Mouse (Mus musculus) left cerebral cortex, adult 2 months (tissue): ENCODE data around the gene Ncmap. TPM values are rescaled to one million over a fixed set of nuclear protein-coding genes. Genes with fewer than 3 reads are reported as not detected.

Source experiments
- DNase-seq, 2 experiments: peaks; one replicate each; pipeline ENCODE4 v3.0.0; 2021 to 2022; ENCODE audit warnings: low spot score in 2 of 2, mixed read lengths in 1 of 2; ENCODE audit errors: extremely low spot score in 1 of 2
- H3K27ac ChIP-seq: fragments of 200-600 bp; 2 replicates; pipeline ENCODE4 v1.8.1; 2022
- H3K4me3 ChIP-seq: fragments of 200-600 bp; 2 replicates; pipeline ENCODE4 v1.8.1; 2022
- CTCF ChIP-seq: fragments of 200-600 bp; IDR thresholded peaks from 2 replicates; pipeline ENCODE4 v1.8.1; 2022; ENCODE audit warnings: antibody characterized with exemption, mild to moderate bottlenecking, moderate library complexity
- intact Hi-C: fragments of 180-260 bp; cut with DNase I; formaldehyde crosslinking; loops from one replicate; pipeline ENCODE4 v1.15.1; 2025
- total RNA-seq, 2 experiments: library from RNA; stranded (reverse); gene quantifications; 2 replicates each; pipeline ENCODE4 v1.2.3; 2021

Ncmap gene
- total RNA-seq, 2 experiments from 2014 or later: 0.65 to 1.6 TPM

DNA sequence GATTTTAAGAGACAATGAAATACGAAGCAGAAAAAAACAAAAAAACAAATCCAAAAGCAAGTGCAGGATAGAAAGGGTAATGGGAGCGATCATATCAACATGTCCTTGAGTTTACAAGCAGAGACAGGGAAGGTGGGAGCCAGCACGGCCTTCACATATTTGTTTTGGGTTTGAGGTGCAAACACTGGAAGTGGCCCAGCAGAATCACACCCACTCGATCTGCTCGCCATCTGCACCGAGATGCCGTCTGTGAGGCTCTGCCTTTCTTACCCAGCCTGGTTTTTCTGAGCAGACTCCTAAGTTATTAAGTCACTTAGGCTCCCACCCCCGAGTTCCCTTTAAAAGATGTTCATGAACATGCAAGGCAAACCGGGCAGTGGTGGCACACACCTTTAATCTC is 27.6 kb upstream of the Ncmap start:
- Histone ChIP-seq H3K4me3 (no peak overlapping the region), H3K27ac (no peak overlapping the region)
- intact Hi-C loops: no loop called here
- DNase-seq: peak; percentile 53 to 70
- no peak for TF ChIP-seq CTCF

DNA sequence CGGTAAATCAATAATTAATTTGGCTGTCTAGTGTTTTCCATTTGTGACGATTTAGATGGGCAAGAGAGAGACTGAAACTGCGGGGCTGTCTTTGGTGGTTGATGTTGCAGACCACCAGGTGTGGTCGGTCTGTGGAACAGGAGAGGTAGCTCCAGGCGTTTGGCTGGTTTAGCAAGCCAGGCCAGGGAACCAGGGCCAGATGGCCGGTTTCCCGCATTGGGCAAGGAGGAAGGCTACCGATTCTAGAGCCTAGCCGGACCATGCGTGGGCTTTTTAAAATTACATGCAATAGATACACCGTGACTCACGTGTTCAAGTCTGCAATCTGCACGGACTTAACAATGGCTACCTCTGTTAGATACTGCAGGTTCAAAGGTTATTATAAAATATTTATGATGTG is 22.9 kb upstream of the Ncmap start:
- intact Hi-C loops: no loop called here
- DNase-seq: no peak
- no peak for TF ChIP-seq CTCF
- Histone ChIP-seq H3K4me3 (no peak overlapping the region), H3K27ac (no peak overlapping the region)

DNA sequence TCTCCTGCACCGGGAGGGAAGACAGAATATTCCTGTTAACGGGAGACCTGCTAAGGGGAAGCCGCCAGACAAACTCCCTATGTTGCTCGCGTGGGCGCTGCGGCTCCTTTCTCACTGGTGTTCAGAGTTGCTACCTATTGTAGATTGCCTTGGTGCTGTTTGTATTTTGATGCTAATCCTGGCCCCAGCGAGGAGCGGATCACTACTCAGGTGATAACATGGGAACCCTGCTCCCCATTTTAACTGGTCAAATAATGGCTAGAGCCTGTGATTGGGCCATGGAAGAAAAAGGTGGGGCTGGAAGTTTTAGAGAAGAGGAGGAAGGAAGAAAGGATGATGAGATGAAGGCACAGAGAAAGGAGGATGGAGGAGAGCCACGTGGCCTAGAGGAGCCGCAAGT is 22.4 kb upstream of the Ncmap start:
- DNase-seq: no peak
- intact Hi-C loops: no loop called here
- no peak overlapping the region for H3K4me3 ChIP-seq
- no peak for TF ChIP-seq CTCF
- no peak overlapping the region for H3K27ac ChIP-seq

DNA sequence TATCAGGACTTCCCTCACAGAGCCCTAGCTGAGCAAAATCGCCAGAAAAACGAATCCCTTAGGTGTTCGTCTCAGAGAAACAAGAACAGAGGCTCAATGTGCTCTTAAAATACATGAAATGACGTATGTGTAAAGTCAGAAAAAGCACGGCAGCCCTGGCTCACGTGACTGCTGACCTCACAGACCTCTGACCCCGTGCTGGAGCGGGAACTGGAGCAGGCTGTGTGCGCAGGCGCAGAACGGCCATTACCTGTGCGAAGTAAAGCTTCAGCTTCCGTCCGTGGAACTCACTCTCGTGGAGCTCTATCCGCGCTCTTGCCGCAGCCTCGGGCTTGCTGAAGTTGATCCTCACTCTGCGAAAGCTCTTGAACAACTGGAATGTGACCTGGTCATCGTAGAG is 22.0 kb upstream of the Ncmap start:
- no peak overlapping the region for H3K4me3 ChIP-seq
- intact Hi-C loops: no loop called here
- TF ChIP-seq CTCF: no peak
- DNase-seq: no peak
- H3K27ac ChIP-seq: no peak overlapping the region

- intact Hi-C loops: no loop called here
- no peak overlapping the region for H3K27ac ChIP-seq
- no peak for TF ChIP-seq CTCF
- DNase-seq: no peak
- no peak overlapping the region for H3K4me3 ChIP-seq
Observed at GRCm38 (mm10) chr4:135416367-135416766, 18.3 kb upstream of the Ncmap start.

- intact Hi-C loops: no loop called here
- DNase-seq: no peak
- TF ChIP-seq CTCF: no peak
- Histone ChIP-seq H3K4me3 (no peak overlapping the region), H3K27ac (no peak overlapping the region)
Observed at GRCm38 (mm10) chr4:135413491-135413890, 15.5 kb upstream of the Ncmap start.

- peak; percentile 91 for TF ChIP-seq CTCF
- intact Hi-C loops: loop anchor here (1.0 to 2.0 kb wide), 2 partner anchors 29 to 53 kb away; no protein-coding TSS in a partner anchor
- DNase-seq: peak; percentile 53 to 57
- Histone ChIP-seq H3K27ac (no peak overlapping the region), H3K4me3 (no peak overlapping the region)
Observed at GRCm38 (mm10) chr4:135411633-135412032, 13.6 kb upstream of the Ncmap start.

DNA sequence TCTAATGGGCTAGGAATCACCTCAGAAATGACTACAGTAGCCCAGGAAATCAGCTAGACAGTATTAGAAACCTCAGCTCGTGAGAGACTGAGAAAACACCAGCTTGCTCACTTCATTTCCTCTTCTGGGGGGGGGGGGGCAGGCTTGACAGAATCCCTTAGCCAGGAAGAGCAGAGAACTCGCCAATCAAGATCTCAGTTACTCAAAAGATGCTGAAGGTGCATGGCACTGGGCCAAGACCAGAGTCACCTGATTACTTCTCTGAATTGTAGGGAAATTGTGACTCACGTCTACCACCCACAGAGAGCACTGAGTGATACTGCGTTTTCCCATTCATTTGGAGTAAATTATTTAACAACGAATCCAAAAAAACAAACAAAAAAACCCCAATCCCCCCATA is 8.2 kb upstream of the Ncmap start:
- peak in 1 of 2 experiments; percentile 45 for DNase-seq
- Histone ChIP-seq H3K27ac (no peak overlapping the region), H3K4me3 (no peak overlapping the region)
- intact Hi-C loops: no loop called here
- TF ChIP-seq CTCF: no peak

GRCm38 (mm10) chr4:135404916-135405315 is 6.9 kb upstream of the Ncmap start:
- Histone ChIP-seq H3K4me3 (no peak overlapping the region), H3K27ac (no peak overlapping the region)
- DNase-seq: no peak
- intact Hi-C loops: no loop called here
- no peak for TF ChIP-seq CTCF

GRCm38 (mm10) chr4:135404048-135404447 is 6.0 kb upstream of the Ncmap start:
- no peak for DNase-seq
- TF ChIP-seq CTCF: no peak
- no peak overlapping the region for H3K4me3 ChIP-seq
- intact Hi-C loops: no loop called here
- H3K27ac ChIP-seq: no peak overlapping the region

GRCm38 (mm10) chr4:135401881-135402280 is 3.9 kb upstream of the Ncmap start:
- TF ChIP-seq CTCF: no peak
- Histone ChIP-seq H3K27ac (no peak overlapping the region), H3K4me3 (no peak overlapping the region)
- intact Hi-C loops: no loop called here
- no peak for DNase-seq

GRCm38 (mm10) chr4:135397551-135397950 is 476 bp downstream of the Ncmap start:
- no peak for DNase-seq
- no peak overlapping the region for H3K4me3 ChIP-seq
- TF ChIP-seq CTCF: no peak
- intact Hi-C loops: no loop called here
- no peak overlapping the region for H3K27ac ChIP-seq

- Histone ChIP-seq H3K27ac (no peak overlapping the region), H3K4me3 (no peak overlapping the region)
- no peak for DNase-seq
- intact Hi-C loops: no loop called here
- no peak; the same call in 1 of the 2 replicates for TF ChIP-seq CTCF
Observed at GRCm38 (mm10) chr4:135396303-135396702, 1.7 kb downstream of the Ncmap start.

GRCm38 (mm10) chr4:135395375-135395774 is 2.7 kb downstream of the Ncmap start:
- no peak overlapping the region for H3K27ac ChIP-seq
- H3K4me3 ChIP-seq: no peak overlapping the region
- intact Hi-C loops: no loop called here
- no peak for DNase-seq
- no peak for TF ChIP-seq CTCF
